Mouse (Mus musculus) liver, adult 2 months (tissue): ENCODE results near the gene Lrig1. TPM values are rescaled to one million over a fixed set of nuclear protein-coding genes. Genes with fewer than 3 reads are reported as not detected.
A peak's percentile ranks its signal among the peaks of the same experiment; 100 is the strongest.

ENCODE experiments used
- DNase-seq: peaks from one replicate; pipeline ENCODE4 v3.0.0-alpha.2; 2011; ENCODE audit warnings: low read depth, low spot score; ENCODE audit errors: extremely low read depth
- H3K27ac ChIP-seq: fragments of 200-500 bp; replicated peaks from 2 replicates; pipeline ENCODE4 v1.5.1; 2012; ENCODE audit warnings: low read depth, mild to moderate bottlenecking, control low read depth, inconsistent platforms, low read length; ENCODE audit not compliant: insufficient read depth
- H3K27me3 ChIP-seq: fragments of 200-500 bp; 2 replicates; pipeline ENCODE4 v1.6.1; 2012; ENCODE audit warnings: mild to moderate bottlenecking, moderate library complexity, low read length, inconsistent platforms; ENCODE audit not compliant: control insufficient read depth, insufficient read depth
- H3K36me3 ChIP-seq: fragments of 200-500 bp; 2 replicates; pipeline ENCODE4 v1.6.1; 2012; ENCODE audit warnings: low read length, inconsistent platforms; ENCODE audit not compliant: control insufficient read depth, insufficient read depth
- H3K4me1 ChIP-seq: fragments of 200-500 bp; 2 replicates; pipeline ENCODE4 v1.6.1; 2011; ENCODE audit warnings: low read length; ENCODE audit not compliant: control insufficient read depth, insufficient read depth
- H3K4me3 ChIP-seq: fragments of 200-500 bp; 2 replicates; pipeline ENCODE4 v1.5.1; 2011; ENCODE audit warnings: low read depth, mild to moderate bottlenecking, control low read depth, low read length, moderate library complexity; ENCODE audit not compliant: insufficient read depth
- H3K79me2 ChIP-seq: fragments of 200-500 bp; 2 replicates; pipeline ENCODE4 v1.6.1; 2012; ENCODE audit warnings: inconsistent platforms, mild to moderate bottlenecking, low read length, moderate library complexity; ENCODE audit not compliant: control insufficient read depth, insufficient read depth
- H3K9ac ChIP-seq: fragments of 200-500 bp; 2 replicates; pipeline ENCODE4 v1.6.1; 2012; ENCODE audit warnings: low read depth, mild to moderate bottlenecking, control low read depth, inconsistent platforms, low read length
- CTCF ChIP-seq: fragments of 200-500 bp; IDR thresholded peaks from 2 replicates; pipeline ENCODE4 v1.5.1; 2011; ENCODE audit warnings: low read depth, low read length, control low read depth
- POLR2A ChIP-seq: fragments of 200-500 bp; IDR thresholded peaks from 2 replicates; pipeline ENCODE4 v1.6.1; 2011; ENCODE audit warnings: low read length, control low read depth; ENCODE audit not compliant: insufficient read depth; ENCODE audit errors: extremely low read depth
- WGBS: fragments of 180-500 bp; shearing (Covaris S2); methylation state at CpG from one replicate; pipeline ENCODE4 v1.1.7; 2018; 5-methylcytosine and 5-hydroxymethylcytosine counted together
- polyA plus RNA-seq: library from polyadenylated mRNA; depleted of rRNA; stranded (reverse); fragments of >200 nt; gene quantifications from 2 replicates; pipeline ENCODE4 v1.2.3, GENCODE M21; 2012
- total RNA-seq: library from RNA; depleted of rRNA; stranded (reverse); fragments of >200 nt; gene quantifications from 2 replicates; pipeline ENCODE4 v1.2.3, GENCODE M21; 2014

The Lrig1 gene
- total and polyA plus RNA-seq, 2 experiments, result 12.4 to 14.8 TPM

DNA sequence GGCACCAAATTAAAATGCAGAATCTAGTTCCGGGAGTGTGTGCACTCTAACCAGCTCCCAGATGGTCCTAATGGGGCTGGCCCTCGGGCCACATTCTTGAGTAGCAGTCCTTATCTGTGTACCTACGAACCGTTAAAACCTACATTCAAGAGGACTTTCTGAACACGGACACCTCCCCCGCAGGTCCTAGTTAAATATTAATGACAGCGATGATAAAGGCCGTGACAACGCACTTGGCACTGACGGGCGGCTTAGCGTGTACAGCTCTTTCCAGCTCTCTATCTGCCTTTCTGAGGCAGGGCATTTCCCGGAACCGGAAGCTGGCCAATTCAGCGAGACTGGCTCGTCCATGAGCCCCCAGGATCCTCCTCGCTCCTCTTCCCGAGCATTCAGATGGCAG is 29.9 kb upstream of the Lrig1 start:
- peak overlapping the region; percentile 2; the same call in 1 of the 2 replicates for H3K9ac ChIP-seq
- H3K27me3 ChIP-seq, result no peaks in the 10 kb centered on the region
- H3K4me3 ChIP-seq, result 0 out of 2 replicates have a peak overlapping the region, but pooled peaks have one; percentile 1
- peaks cover 4% of the 10 kb centered on the region; the same call in 1 of the 2 replicates for H3K4me1 ChIP-seq
- DNase-seq, result peak; percentile 93
- H3K27ac ChIP-seq, result peak overlapping the region; percentile 75
- no peaks in the 10 kb centered on the region for H3K79me2 ChIP-seq
- WGBS, result 2% methylated on average over 18 of the region's 18 CpGs
- TF ChIP-seq CTCF, result no peak
- TF ChIP-seq POLR2A, result no peak
- no peaks in the 10 kb centered on the region for H3K36me3 ChIP-seq

DNA sequence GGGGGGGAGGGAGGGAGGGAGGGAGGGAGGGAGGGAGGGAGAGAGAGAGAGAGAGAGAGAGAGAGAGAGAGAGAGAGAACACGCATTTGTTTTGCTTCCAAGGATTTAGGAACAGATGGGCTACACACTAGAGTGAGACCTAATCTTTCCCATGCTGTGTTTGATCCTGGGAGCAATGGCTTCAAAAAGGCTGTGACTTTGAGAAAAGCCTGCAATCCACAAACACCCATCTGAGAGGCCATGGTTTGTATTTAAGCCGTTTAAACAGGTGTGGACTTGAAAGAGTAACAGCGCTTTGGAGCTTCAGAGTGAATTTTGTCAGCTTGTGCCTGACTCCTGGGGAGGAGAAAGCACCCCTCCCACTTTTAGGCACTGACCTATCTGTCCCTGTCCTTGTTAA is 29.2 kb upstream of the Lrig1 start:
- Histone ChIP-seq H3K36me3 (no peaks in the 10 kb centered on the region), H3K4me1 (peaks cover 4% of the 10 kb centered on the region; the same call in 1 of the 2 replicates), H3K27me3 (no peaks in the 10 kb centered on the region), H3K79me2 (no peaks in the 10 kb centered on the region), H3K9ac (no peak overlapping the region), H3K27ac (no peak overlapping the region), H3K4me3 (no peak overlapping the region)
- 45% methylated on average over 3 of the region's 3 CpGs for WGBS
- no peak for DNase-seq
- no peak for TF ChIP-seq CTCF

DNA sequence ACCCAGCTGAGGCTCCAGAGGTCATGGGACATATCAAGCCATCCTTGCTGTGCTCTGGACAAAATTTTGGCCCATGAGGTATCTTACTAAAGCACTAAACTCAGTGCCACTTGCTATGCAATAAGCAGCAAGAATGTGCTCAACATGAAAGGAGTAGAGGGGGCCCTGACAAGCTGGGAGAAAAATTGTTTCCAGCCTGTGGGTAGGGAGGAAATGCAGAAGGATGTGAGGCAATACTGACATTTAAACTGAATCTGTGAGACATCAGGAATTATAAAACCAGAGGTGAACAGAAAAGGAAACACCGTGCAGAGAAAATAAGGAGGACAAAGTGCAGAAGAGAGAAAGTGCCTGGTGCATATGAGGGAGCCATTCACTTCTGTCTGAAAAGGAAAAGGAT is 24.7 kb upstream of the Lrig1 start:
- no peak overlapping the region for H3K27ac ChIP-seq
- WGBS, result 83% methylated on average over 1 of the region's 1 CpGs

DNA sequence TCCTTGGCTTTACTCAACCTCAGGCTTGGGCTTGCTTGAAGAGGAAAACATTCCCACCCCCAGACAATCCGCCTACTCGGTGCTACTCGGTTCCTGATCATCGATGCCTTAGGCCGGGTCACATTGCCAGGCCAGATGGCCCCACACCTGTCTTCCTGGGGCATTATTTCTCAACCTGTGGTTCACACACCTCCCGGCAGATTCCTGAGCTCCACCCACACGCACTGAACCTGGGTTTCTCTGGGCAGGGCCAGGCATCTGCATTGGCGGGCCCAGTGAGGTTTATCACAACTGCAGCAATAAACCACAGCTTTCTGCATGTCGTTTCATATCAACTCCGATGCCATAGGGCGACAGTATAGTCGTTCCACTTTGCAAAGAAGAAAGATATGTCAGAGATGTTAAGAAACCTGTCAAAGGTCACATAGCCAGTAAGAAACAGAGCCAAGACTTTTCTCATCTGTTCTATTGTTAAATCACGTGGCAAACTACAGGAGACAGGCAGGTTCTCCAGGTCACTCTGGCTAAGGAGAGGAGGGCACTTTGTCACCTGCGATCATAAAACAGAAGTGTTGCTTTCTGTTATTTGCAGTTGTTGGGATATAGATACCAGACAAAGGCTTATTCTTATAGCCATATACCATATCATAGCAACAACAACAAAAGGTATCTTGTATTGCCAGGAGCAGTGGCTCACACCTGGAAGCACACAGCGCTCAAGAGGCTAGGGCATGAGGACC is 18.8 kb upstream of the Lrig1 start:
- Histone ChIP-seq H3K9ac (0 out of 2 replicates have a peak overlapping the region, but pooled peaks have one; percentile 1), H3K27me3 (no peaks in the 10 kb centered on the region), H3K27ac (peak overlapping the region; percentile 51), H3K36me3 (no peaks in the 10 kb centered on the region), H3K4me1 (peaks cover 16% of the 10 kb centered on the region), H3K79me2 (no peaks in the 10 kb centered on the region), H3K4me3 (no peak overlapping the region)
- TF ChIP-seq CTCF (no peak), POLR2A (no peak)
- WGBS, result 42% methylated on average over 15 of the region's 15 CpGs
- peak; percentile 75 for DNase-seq

More for the DNA sequence above, 24.7 kb upstream of the Lrig1 start:
- Histone ChIP-seq H3K36me3 (no peaks in the 10 kb centered on the region), H3K27me3 (no peaks in the 10 kb centered on the region), H3K9ac (no peak overlapping the region), H3K79me2 (no peaks in the 10 kb centered on the region), H3K4me3 (no peak overlapping the region), H3K4me1 (peaks cover 4% of the 10 kb centered on the region; the same call in 1 of the 2 replicates)
- DNase-seq, result no peak
- TF ChIP-seq POLR2A (no peak), CTCF (no peak)

DNA sequence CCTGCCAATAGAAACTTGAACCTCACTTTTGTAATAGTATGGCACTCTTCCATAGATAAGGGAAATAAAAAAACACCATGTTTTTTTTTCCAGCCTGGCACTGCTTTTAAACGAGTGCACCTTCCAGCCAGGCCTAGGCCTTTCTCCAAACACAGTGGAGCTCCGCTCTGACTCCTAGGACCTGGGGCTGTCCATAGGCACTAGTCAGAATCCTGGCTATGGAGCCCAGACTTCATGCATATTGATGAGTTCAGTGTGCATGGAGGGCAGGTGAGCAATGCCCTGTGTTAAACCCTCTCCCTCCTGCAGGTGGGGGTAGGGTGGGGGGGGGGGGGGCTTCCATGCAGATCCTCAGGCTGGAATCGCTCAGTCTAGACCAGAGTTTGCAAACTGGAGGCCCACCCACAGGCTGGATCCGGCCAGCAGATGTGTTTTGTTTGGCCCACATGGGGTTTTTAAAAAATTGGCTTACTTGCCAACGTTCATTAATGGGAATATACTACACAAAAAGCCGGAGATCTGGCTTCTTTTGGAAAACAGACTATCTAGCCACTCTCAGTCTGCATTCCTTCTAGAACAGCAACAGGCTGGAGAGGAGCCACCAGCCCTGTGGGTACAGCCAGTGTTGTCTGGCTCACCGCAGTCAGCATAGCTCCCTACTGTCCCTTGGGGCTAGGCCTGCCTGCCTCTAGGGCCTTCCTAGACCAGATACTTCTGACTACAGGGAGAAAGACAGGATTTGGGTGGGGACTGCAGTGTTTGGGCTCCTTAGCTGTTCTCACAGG is 17.9 kb upstream of the Lrig1 start:
- 23% methylated on average over 7 of the region's 7 CpGs for WGBS
- DNase-seq, result peak; percentile 92
- Histone ChIP-seq H3K9ac (peak overlapping the region; percentile 1; the same call in 1 of the 2 replicates), H3K4me1 (peaks cover 16% of the 10 kb centered on the region), H3K79me2 (no peaks in the 10 kb centered on the region), H3K27ac (peak overlapping the region; percentile 51), H3K4me3 (no peak overlapping the region), H3K36me3 (no peaks in the 10 kb centered on the region), H3K27me3 (no peaks in the 10 kb centered on the region)
- TF ChIP-seq CTCF (no peak), POLR2A (no peak)
